Mouse (Mus musculus): ENCODE measurements around the gene Runx1. TPM values are rescaled to one million over a fixed set of nuclear protein-coding genes. Genes with fewer than 3 reads are reported as not detected.

Gene Runx1
- polyA plus RNA-seq, 1 experiment, result 24.5 TPM

DNA sequence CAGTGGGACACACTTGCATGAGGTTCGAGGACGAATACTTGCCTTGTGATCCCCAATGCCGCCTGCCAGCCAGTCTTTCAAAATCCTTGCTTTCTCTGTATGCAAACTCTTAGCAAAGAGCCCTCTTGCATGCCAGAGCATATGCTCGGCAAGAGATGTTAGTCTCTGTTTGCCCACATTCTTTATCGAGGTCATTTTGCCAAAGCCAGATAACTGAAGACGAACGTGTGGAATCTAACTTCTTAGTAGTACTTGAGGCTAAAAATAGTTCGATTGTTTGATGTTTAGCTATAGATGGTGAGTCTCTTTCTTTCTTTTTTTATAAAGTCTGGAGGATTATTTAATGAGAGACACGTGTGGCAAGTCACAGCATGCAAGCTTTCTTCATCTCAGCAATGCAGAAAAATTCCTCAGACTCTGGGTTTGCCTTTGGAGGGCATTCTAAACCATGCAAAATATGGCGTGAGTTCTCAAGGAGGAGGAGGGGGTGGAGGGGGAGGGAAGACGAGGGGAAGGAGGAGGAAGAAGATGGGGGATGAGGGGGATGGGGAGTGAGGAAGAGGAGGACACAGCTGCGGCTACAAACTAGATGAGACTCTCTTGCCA is 81.7 kb downstream of the Runx1 start:
- no peaks in the 10 kb centered on the region; the same call in none of the 2 replicates for H3K4me1 ChIP-seq (ENCODE audit: control insufficient read depth, insufficient read depth, low read length)
- H3K4me3 ChIP-seq (replicated peaks; ENCODE audit: control insufficient read depth, low read depth, low read length), result no peak overlapping the region
- H3K27ac ChIP-seq (ENCODE audit: control insufficient read depth, insufficient read depth, low read depth, low read length, poor library complexity), result no peak overlapping the region

DNA sequence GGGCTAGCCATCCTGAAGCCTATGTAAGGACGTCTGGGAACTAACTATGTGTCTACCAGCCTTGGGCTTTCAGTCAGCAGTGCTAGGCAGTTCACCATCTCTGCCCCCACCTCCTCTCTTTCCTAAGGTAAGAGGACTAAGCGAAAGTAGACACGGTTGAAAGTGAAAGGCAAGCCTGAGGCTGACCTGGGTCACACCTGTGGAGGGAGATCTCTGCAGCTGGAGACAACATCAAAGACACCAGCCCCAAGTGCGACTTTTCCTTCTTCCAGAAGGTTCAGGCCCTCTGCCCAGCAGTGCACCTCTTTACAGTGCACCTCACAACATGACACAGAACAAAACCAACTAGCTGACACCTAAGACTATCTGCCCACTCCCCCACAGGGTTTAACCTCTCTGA is 82.2 kb downstream of the Runx1 start:
- TF ChIP-seq POLR2A (IDR thresholded peaks at IDR 0.05; ENCODE audit: borderline replicate concordance, control insufficient read depth, low read depth, low read length), result no peak
- no peak for TF ChIP-seq CTCF (IDR thresholded peaks at IDR 0.05; ENCODE audit: control insufficient read depth, insufficient read depth, low read length)
- Histone ChIP-seq H3K27ac (ENCODE audit: control insufficient read depth, insufficient read depth, low read depth, low read length, poor library complexity) (no peak overlapping the region), H3K4me3 (replicated peaks; ENCODE audit: control insufficient read depth, low read depth, low read length) (no peak overlapping the region), H3K4me1 (ENCODE audit: control insufficient read depth, insufficient read depth, low read length) (no peaks in the 10 kb centered on the region; the same call in none of the 2 replicates)
- 73% methylated on average over 4 of the region's 4 CpGs for WGBS

More for the DNA sequence above, 81.7 kb downstream of the Runx1 start:
- TF ChIP-seq POLR2A (IDR thresholded peaks at IDR 0.05; ENCODE audit: borderline replicate concordance, control insufficient read depth, low read depth, low read length) (no peak), CTCF (IDR thresholded peaks at IDR 0.05; ENCODE audit: control insufficient read depth, insufficient read depth, low read length) (no peak)
- 51% methylated on average over 12 of the region's 12 CpGs for WGBS

DNA sequence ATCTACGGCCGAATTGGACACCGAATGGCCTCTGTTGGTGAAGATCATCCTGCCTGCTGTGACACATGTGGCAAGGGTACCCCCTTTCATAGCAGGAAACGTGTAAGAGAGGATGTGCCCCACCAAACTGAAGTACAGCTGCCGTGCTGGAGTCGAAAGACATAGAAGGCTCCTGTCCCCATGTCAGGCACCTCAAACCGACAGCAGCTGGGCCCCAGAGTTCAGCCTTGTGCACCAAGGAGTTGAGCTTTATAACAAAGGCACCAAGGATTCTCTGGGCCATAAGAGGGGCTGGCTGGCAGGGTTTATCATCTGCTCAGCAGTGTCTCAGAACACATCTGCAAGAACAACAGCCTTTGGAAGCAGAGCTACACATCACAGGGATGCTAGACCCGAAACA is 84.6 kb downstream of the Runx1 start:
- no peak overlapping the region for H3K4me3 ChIP-seq (replicated peaks; ENCODE audit: control insufficient read depth, low read depth, low read length)
- H3K4me1 ChIP-seq (ENCODE audit: control insufficient read depth, insufficient read depth, low read length), result no peaks in the 10 kb centered on the region; the same call in none of the 2 replicates
- WGBS, result 72% methylated on average over 8 of the region's 8 CpGs
- no peak for TF ChIP-seq POLR2A (IDR thresholded peaks at IDR 0.05; ENCODE audit: borderline replicate concordance, control insufficient read depth, low read depth, low read length)
- TF ChIP-seq CTCF (IDR thresholded peaks at IDR 0.05; ENCODE audit: control insufficient read depth, insufficient read depth, low read length), result no peak
- H3K27ac ChIP-seq (ENCODE audit: control insufficient read depth, insufficient read depth, low read depth, low read length, poor library complexity), result no peak overlapping the region

DNA sequence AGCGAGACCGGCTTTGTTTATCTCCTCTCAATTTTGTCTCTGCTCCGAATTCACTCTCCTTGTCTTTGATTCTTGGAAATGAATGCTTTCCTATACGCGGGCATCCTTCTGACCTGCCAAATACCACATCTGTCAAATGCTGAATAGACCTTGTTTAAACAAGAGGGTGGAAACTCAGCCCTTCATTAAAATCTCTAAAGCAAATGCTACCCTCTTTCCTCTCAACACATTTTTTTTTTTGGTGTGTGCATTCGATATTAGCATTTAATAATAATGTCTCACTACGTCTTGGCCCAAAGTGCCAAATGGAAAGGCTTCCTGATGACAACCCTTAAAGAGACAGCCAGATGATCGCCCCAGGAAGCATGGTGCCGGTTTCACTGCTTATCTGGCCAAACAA is 85.4 kb downstream of the Runx1 start:
- Histone ChIP-seq H3K27ac (ENCODE audit: control insufficient read depth, insufficient read depth, low read depth, low read length, poor library complexity) (no peak overlapping the region), H3K4me1 (ENCODE audit: control insufficient read depth, insufficient read depth, low read length) (no peaks in the 10 kb centered on the region; the same call in none of the 2 replicates), H3K4me3 (replicated peaks; ENCODE audit: control insufficient read depth, low read depth, low read length) (no peak overlapping the region)
- no peak for TF ChIP-seq POLR2A (IDR thresholded peaks at IDR 0.05; ENCODE audit: borderline replicate concordance, control insufficient read depth, low read depth, low read length)
- TF ChIP-seq CTCF (IDR thresholded peaks at IDR 0.05; ENCODE audit: control insufficient read depth, insufficient read depth, low read length), result no peak
- WGBS, result 79% methylated on average over 9 of the region's 9 CpGs

DNA sequence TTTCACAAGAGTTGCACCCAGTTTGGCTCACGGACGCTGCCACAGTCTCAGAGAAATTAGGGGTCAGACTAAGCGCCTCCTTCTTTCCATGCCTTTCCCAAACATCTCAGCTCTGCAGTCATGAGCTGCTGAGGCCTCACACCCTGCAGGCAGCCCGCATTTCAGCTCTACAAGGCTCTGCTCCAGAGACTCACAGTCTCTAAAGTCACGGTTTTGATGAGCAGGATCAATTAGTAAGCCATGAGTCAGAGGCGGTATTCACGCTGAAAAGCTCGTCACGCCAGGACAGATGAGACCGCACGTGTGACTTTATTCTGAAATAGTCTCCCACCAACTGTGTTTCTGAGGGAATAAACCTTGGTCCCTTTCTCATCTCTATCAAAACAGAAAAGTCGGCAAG is 86.0 kb downstream of the Runx1 start:
- Histone ChIP-seq H3K4me3 (replicated peaks; ENCODE audit: control insufficient read depth, low read depth, low read length) (no peak overlapping the region), H3K4me1 (ENCODE audit: control insufficient read depth, insufficient read depth, low read length) (no peaks in the 10 kb centered on the region; the same call in none of the 2 replicates), H3K27ac (ENCODE audit: control insufficient read depth, insufficient read depth, low read depth, low read length, poor library complexity) (no peak overlapping the region)
- TF ChIP-seq POLR2A (IDR thresholded peaks at IDR 0.05; ENCODE audit: borderline replicate concordance, control insufficient read depth, low read depth, low read length) (no peak), CTCF (IDR thresholded peaks at IDR 0.05; ENCODE audit: control insufficient read depth, insufficient read depth, low read length) (no peak)
- WGBS, result 81% methylated on average over 12 of the region's 12 CpGs

DNA sequence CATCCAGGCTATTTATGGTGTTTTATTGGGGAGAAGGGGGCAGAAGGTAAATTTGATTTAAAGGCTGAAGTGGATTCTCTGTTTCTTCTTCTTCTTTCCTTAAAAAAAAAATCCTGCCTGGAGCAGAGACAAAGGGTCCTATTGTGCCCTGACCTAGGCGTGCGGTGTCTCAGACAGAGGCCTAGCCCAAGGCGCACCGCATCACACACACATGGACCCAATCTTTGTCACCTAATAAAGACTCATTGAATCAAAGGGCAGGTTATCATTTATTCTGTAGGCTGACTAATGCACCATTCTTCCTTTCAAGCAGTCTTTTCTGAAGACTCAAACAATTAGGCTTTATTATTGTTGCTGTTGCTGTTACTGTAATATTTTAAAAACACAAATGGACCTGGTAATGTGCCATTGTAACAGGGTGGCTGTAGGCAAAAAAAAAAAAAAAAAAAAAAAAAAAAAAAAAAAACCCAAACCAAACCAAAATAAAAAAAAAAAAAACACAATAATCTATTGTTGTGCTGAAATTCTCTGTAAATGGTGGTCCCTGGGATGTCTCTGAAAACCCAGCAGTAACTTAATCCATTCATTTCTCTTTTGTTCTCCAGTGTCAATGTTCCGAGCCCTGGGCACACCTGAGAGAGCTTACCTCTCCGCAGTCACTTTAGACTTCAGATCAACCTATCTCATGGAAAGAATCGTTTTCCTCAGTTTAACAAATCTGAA is 86.7 kb downstream of the Runx1 start:
- Histone ChIP-seq H3K4me1 (ENCODE audit: control insufficient read depth, insufficient read depth, low read length) (no peaks in the 10 kb centered on the region; the same call in none of the 2 replicates), H3K4me3 (replicated peaks; ENCODE audit: control insufficient read depth, low read depth, low read length) (no peak overlapping the region), H3K27ac (ENCODE audit: control insufficient read depth, insufficient read depth, low read depth, low read length, poor library complexity) (no peak overlapping the region)
- no peak for TF ChIP-seq CTCF (IDR thresholded peaks at IDR 0.05; ENCODE audit: control insufficient read depth, insufficient read depth, low read length)
- no peak for TF ChIP-seq POLR2A (IDR thresholded peaks at IDR 0.05; ENCODE audit: borderline replicate concordance, control insufficient read depth, low read depth, low read length)
- 96% methylated on average over 7 of the region's 7 CpGs for WGBS

DNA sequence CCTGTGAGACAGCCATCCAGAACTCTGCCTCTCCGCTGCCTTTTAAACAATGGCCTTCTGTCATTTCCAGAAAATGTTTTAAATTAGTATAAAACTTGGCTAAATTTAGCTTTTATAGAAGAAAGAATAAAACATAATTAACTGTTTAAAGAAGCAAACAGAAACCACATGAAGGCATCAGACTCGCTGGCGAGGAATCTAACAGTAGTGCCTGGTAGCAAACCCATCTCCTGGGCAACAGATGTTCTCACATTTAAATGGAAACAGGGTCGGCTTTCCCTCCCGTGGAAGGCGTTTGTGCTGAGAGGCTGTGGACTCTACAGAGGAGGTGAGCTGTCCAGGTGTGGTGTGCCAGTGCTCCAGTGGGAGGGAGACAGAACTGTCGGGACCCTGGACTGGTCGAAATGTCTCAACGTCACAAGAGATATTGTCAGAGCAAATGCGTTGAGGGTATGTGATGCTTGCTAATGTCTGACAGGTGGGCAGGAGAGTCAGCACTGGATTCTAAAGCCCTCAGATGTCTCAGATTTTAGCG is 87.4 kb downstream of the Runx1 start:
- WGBS, result 85% methylated on average over 11 of the region's 11 CpGs
- H3K4me3 ChIP-seq (replicated peaks; ENCODE audit: control insufficient read depth, low read depth, low read length), result no peak overlapping the region
- TF ChIP-seq CTCF (IDR thresholded peaks at IDR 0.05; ENCODE audit: control insufficient read depth, insufficient read depth, low read length) (no peak), POLR2A (IDR thresholded peaks at IDR 0.05; ENCODE audit: borderline replicate concordance, control insufficient read depth, low read depth, low read length) (no peak)
- no peak overlapping the region for H3K27ac ChIP-seq (ENCODE audit: control insufficient read depth, insufficient read depth, low read depth, low read length, poor library complexity)
- H3K4me1 ChIP-seq (ENCODE audit: control insufficient read depth, insufficient read depth, low read length), result no peaks in the 10 kb centered on the region; the same call in none of the 2 replicates

DNA sequence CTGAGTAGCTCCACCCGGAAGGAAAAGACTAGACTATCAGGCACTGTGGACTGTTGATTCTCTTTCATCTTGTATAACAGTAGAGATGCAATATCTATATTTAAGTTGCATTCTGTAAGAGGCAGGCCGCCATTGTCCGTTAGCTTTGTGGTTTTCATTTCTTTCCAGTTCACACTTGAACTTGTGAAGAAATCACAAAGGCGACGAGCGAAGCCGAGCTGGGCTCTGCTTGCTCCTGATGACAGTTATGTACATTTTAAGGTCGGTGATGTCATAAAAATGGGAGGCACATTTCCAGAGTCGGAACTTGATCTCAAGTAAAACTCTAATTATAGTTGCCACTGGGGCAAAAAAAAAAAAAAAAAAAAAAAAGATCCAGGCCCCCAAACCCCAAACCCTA is 99.1 kb downstream of the Runx1 start:
- no peak overlapping the region for H3K4me3 ChIP-seq (replicated peaks; ENCODE audit: control insufficient read depth, low read depth, low read length)
- H3K27ac ChIP-seq (ENCODE audit: control insufficient read depth, insufficient read depth, low read depth, low read length, poor library complexity), result no peak overlapping the region
- TF ChIP-seq POLR2A (IDR thresholded peaks at IDR 0.05; ENCODE audit: borderline replicate concordance, control insufficient read depth, low read depth, low read length) (no peak), CTCF (IDR thresholded peaks at IDR 0.05; ENCODE audit: control insufficient read depth, insufficient read depth, low read length) (no peak)
- WGBS, result 12% methylated on average over 9 of the region's 9 CpGs
- H3K4me1 ChIP-seq (ENCODE audit: control insufficient read depth, insufficient read depth, low read length), result peaks cover 8% of the 10 kb centered on the region
